Comparison of ENCODE assay signal across 18 mouse cellular contexts in the genomic region with DNA sequence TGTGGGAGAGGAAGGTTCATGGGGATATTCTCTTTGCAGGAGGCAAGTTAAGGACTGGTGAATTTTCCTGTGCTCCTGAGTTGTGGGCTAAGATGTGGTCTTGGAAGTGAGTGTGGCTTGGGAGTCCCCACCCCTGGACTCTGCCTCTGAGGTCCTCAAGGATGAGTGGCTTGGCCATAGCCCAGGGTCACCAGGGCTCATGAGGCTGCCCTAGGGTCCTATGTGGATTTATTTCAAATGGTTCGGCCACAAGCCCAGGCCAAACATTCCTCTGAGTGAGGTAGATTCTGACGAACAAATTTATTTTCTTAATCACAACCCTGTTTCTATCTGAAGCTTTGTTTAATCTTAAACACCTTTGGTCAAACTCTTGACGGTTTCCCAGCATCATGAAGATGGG.
DNase-seq lines count a peak whose midpoint lies in the region.
"Had no signal": no experiment of that assay in that cellular context is flagged by ENCODE, and none has a peak within 500 bp of the region (broad histone marks: within the 10 kb centered on the region; RNA-seq: fewer than 3 reads in every experiment).

No protein-coding gene starts in this region.

- no peaks in the 10 kb centered on the region for H3K27me3 ChIP-seq in heart, embryonic 10.5 days (ENCODE audit: insufficient read depth, poor library complexity, severe bottlenecking)
- H3K27me3 ChIP-seq: embryonic facial prominence, embryonic 13.5 days; embryonic facial prominence, embryonic 15.5 days; forebrain, embryonic 12.5 days had no signal

- H3K4me1 ChIP-seq in heart, embryonic 10.5 days: peaks cover 53% of the 10 kb centered on the region

- 76% methylated on average over 3 of the region's 3 CpGs for WGBS in heart, embryonic 10.5 days

- H3K27ac ChIP-seq in heart, embryonic 10.5 days: peak overlapping the region; percentile 60
- H3K27ac ChIP-seq: embryonic facial prominence, embryonic 13.5 days; embryonic facial prominence, embryonic 15.5 days; forebrain, embryonic 10.5 days; forebrain, embryonic 12.5 days had no signal

- intact Hi-C loops in heart, postnatal 36 days (cut with DNase I): no loop called here

- no peak overlapping the region for H3K4me3 ChIP-seq in heart, embryonic 10.5 days
- H3K4me3 ChIP-seq: embryonic facial prominence, embryonic 13.5 days; embryonic facial prominence, embryonic 15.5 days; erythroblast, embryonic 14.5 days; forebrain, embryonic 10.5 days; forebrain, embryonic 12.5 days had no signal

- H3K36me3 ChIP-seq in heart, embryonic 10.5 days: no peaks in the 10 kb centered on the region
- H3K36me3 ChIP-seq: embryonic facial prominence, embryonic 13.5 days; embryonic facial prominence, embryonic 15.5 days; forebrain, embryonic 10.5 days; forebrain, embryonic 12.5 days had no signal

- H3K9me3 ChIP-seq in heart, embryonic 10.5 days: no peaks in the 10 kb centered on the region
- H3K9me3 ChIP-seq: embryonic facial prominence, embryonic 13.5 days; embryonic facial prominence, embryonic 15.5 days; forebrain, embryonic 10.5 days; forebrain, embryonic 12.5 days had no signal

- DNase-seq in adrenal gland, adult 2 months: peak; percentile 68
- DNase-seq in adrenal gland, adult 18-20 months (ENCODE audit: low spot score in 2 of 2): no peak
- peak; percentile 19 for DNase-seq in adrenal gland, postnatal 25 days
- no peak for DNase-seq in adrenal gland, postnatal 4 days (ENCODE audit: low spot score in 2 of 2)
- no peak for DNase-seq in heart, embryonic 10.5 days (ENCODE audit: low spot score)
- DNase-seq in heart, postnatal 36 days: no peak
- DNase-seq: cerebellum, adult 11 months; cerebellum, adult 18-20 months; cerebellum, adult 8-10 months; cerebellum, adult 9-11 months; cerebellum, postnatal 14 days; cerebellum, postnatal 36 days; embryo, embryonic 11 days had no signal

Comparison
In these comparisons a context has a peak if more than half of its experiments do, and no peak if none do; other contexts are left out.
1. DNase-seq: peak in adrenal gland, adult 2 months (single experiment) and adrenal gland, postnatal 25 days (single experiment); none in adrenal gland, adult 18-20 months (0 of 2), adrenal gland, postnatal 4 days (0 of 2), heart, embryonic 10.5 days (single experiment) and heart, postnatal 36 days (0 of 2).